Mouse (Mus musculus) forebrain, embryonic 10.5 days (tissue): ENCODE results near the gene 4931428F04Rik. TPM values are rescaled to one million over a fixed set of nuclear protein-coding genes. Genes with fewer than 3 reads are reported as not detected.
A peak's percentile ranks its signal among the peaks of the same experiment; 100 is the strongest.
"Not testable (repeated sequence)": the region's sequence is repeated elsewhere in the genome, so short reads cannot be mapped to it uniquely, and the experiment has no call there.

Source experiments
- DNase-seq: peaks from one replicate; pipeline ENCODE4 v3.0.0-alpha.2; 2017; ENCODE audit warnings: low spot score; ENCODE audit errors: extremely low spot score
- H3K27ac ChIP-seq: fragments of 300-500 bp; sonication (generic); 2 replicates; pipeline ENCODE4 v1.5.1; 2016; ENCODE audit warnings: mild to moderate bottlenecking
- H3K27me3 ChIP-seq: fragments of 300-500 bp; sonication (generic); 2 replicates; pipeline ENCODE4 v1.6.1; 2016; ENCODE audit warnings: mild to moderate bottlenecking; ENCODE audit not compliant: poor library complexity, severe bottlenecking
- H3K36me3 ChIP-seq: fragments of 300-500 bp; sonication (generic); replicated peaks from 2 replicates; pipeline ENCODE4 v1.6.1; 2016; ENCODE audit warnings: mild to moderate bottlenecking, moderate library complexity
- H3K4me1 ChIP-seq: fragments of 300-500 bp; sonication (generic); 2 replicates; pipeline ENCODE4 v1.6.1; 2016
- H3K4me3 ChIP-seq: fragments of 300-500 bp; sonication (generic); 2 replicates; pipeline ENCODE4 v1.5.1; 2016; ENCODE audit warnings: mild to moderate bottlenecking, moderate library complexity
- H3K9me3 ChIP-seq: fragments of 300-500 bp; sonication (generic); 2 replicates; pipeline ENCODE4 v1.6.1; 2016; ENCODE audit warnings: mild to moderate bottlenecking, moderate library complexity
- WGBS: fragments of 180-500 bp; shearing (Covaris S2); methylation state at CpG from one replicate; pipeline ENCODE4 v1.1.7; 2016; 5-methylcytosine and 5-hydroxymethylcytosine counted together
- polyA plus RNA-seq: library from polyadenylated mRNA; unstranded; fragments of >200 nt; fragmentation: Nextera tagmentation; extraction: Ambion mirVana; gene quantifications from 2 replicates; pipeline ENCODE4 v1.2.1, GENCODE M21; 2016

Gene 4931428F04Rik
- polyA plus RNA-seq, 1 experiment from 2014 or later, result 19.8 TPM

DNA sequence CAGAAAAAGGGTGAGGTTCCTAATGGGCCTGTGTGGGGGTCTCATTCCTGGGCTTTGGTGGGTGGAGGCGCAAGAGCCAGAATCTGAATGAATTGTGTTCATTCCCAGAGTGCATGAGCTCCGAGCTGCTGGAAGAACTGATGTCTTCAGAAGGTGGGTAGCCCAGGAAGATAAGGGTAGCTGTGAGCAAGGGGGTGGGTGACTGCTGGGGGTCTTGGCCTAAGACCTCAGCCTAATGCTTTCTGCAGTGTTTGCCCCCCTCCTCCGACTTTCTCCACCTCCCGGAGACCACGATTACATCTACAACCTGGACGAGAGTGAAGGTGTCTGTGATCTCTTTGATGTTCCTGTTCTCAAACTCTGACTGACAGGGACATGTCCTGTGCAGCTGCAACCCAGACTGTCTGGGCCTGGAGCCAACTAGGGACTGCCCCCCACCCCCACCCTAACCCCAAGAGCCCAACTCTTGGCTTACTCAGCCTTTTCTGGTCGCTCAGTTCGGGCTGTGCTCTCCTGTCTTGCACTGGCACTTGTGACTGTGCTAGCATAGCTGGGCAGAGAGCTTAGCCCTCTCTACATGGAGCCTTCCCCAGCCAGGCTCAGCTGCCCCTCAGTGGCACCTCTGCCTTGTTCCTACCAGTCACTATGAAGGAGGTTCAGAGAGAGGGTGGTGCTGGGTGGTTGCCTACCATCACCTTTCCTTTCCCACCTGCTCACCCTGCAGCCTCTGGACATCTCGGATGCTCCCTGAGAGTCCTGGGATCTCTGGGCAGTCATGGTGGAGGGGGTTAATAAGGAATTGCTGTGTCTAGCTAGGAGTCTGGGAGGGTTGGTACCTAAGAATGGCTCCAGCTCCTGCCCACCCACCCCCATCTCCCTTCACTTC is 14.9 kb upstream of the 4931428F04Rik start:
- Histone ChIP-seq H3K4me1 (peaks cover 23% of the 10 kb centered on the region), H3K9me3 (no peaks in the 10 kb centered on the region), H3K27ac (no peak overlapping the region), H3K4me3 (no peak overlapping the region), H3K27me3 (no peaks in the 10 kb centered on the region), H3K36me3 (peaks cover 91% of the 10 kb centered on the region)
- DNase-seq, result no peak
- WGBS, result 84% methylated on average over 9 of the region's 9 CpGs

DNA sequence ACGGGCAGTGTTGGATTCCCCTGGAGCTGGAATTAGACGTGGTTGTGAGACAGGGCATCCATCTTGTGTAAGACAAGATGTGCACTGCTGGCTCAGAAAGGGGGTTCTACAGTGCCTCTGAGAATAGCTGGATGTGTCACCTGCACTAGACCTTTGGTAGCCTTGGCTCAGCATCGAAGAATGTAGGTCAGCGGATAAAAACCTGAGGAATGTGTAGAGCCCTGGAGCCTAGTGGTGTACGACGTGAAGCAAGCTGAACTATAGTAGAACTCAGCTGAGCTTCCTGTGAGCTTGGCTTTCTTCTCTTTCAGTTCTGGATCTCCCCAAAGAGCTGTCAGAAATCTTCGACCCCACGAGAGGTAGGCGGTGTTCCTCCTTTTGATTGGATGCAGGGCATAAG is 14.2 kb upstream of the 4931428F04Rik start:
- H3K9me3 ChIP-seq, result no peaks in the 10 kb centered on the region
- no peaks in the 10 kb centered on the region for H3K27me3 ChIP-seq
- peaks cover 28% of the 10 kb centered on the region for H3K4me1 ChIP-seq
- peaks cover 91% of the 10 kb centered on the region for H3K36me3 ChIP-seq
- DNase-seq, result no peak
- no peak overlapping the region for H3K27ac ChIP-seq
- H3K4me3 ChIP-seq, result no peak overlapping the region
- WGBS, result 93% methylated on average over 9 of the region's 9 CpGs

DNA sequence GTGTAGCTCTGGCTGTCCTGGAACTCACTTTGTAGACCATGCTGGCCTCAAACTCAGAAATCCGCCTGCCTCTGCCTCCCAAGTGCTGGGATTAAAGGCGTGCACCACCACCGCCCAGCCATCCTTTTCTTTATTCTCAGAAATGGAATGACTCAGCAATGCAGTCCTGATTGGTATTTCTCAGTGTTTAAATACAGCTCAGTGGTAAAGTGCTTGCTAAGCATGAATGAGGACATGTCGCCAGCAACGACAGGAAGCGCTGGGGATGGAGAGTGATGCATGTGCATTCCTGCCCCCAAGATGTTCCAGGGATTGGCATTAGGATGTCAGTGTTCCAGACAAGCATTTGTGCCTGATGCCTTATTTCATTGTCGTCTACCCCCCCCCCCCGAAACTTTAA is 13.7 kb upstream of the 4931428F04Rik start:
- Histone ChIP-seq H3K4me1 (peaks cover 33% of the 10 kb centered on the region), H3K27ac (no peak overlapping the region), H3K36me3 (peaks cover 91% of the 10 kb centered on the region), H3K27me3 (no peaks in the 10 kb centered on the region), H3K9me3 (no peaks in the 10 kb centered on the region), H3K4me3 (no peak overlapping the region)
- WGBS, result 88% methylated on average over 8 of the region's 8 CpGs
- no peak for DNase-seq

DNA sequence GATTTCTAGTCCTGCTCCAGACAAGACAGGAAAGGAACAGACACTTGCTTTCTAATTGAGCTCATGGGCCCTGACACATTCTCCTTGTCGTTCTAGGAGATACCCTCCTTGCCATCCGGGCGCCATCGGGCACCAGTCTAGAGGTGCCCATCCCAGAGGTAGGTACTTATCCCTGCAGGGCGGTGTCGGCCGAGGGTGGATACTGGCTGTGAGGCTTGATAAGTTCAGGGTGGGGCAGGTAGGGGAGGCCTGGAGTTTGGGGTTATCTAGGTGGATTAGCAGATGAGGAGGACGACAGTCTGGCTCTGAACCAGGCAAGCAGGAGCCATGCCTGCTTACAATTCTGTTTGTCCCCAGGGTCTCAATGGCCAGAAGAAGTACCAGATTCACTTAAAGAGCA is 10.3 kb upstream of the 4931428F04Rik start:
- H3K9me3 ChIP-seq, result no peaks in the 10 kb centered on the region
- H3K27ac ChIP-seq, result no peak overlapping the region
- no peaks in the 10 kb centered on the region for H3K27me3 ChIP-seq
- H3K4me3 ChIP-seq, result no peak overlapping the region
- peaks cover 67% of the 10 kb centered on the region for H3K36me3 ChIP-seq
- WGBS, result 95% methylated on average over 8 of the region's 8 CpGs
- no peak for DNase-seq
- peaks cover 31% of the 10 kb centered on the region for H3K4me1 ChIP-seq

DNA sequence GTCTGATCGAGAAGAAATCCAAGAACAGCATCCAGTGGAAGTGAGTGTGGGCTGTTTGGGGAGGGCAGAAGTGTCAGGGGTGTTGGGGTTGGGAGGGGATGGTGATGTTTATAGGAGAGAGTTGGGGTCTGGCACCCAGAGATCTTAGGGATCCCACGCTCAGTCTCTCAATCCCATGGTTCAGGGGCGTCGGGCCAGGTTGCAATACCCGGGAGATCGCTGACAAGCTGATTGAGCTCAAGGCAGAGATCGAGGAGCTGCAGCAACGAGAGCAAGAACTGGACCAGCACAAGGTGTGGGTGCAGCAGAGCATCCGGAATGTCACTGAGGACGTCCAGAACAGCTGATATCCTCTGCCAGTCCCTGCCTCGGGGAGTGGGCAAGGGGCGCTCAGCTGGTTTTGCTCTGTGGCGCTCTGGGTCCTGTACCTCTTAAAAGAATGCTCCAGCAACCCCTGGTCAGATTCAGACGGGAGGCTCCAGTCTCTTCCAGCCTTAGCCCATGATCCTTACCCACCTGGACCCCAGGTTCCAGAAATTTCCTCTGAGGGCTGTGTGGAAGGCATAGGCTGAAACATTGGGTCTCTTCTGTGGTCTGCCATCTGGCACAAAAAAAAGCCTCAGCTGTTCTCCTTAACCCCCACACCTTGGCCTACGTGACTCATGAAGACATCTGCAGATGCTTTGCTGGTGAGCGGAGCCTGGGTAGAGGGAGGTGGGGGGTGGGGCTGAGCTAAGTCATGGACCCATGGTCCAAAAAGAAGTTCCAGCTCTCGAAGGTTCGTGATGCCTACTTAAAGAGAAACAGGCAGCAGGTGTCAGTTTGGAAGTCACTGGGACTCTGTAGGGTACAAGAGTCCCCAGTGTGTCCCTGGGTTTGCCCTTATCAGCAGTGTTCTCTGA is 8.9 kb upstream of the 4931428F04Rik start:
- Histone ChIP-seq H3K36me3 (peaks cover 54% of the 10 kb centered on the region), H3K27me3 (peaks cover 3% of the 10 kb centered on the region), H3K27ac (peak overlapping the region; percentile 92), H3K4me3 (peak overlapping the region; percentile 98), H3K4me1 (peaks cover 23% of the 10 kb centered on the region), H3K9me3 (no peaks in the 10 kb centered on the region)
- DNase-seq, result no peak
- WGBS, result 70% methylated on average over 18 of the region's 18 CpGs

DNA sequence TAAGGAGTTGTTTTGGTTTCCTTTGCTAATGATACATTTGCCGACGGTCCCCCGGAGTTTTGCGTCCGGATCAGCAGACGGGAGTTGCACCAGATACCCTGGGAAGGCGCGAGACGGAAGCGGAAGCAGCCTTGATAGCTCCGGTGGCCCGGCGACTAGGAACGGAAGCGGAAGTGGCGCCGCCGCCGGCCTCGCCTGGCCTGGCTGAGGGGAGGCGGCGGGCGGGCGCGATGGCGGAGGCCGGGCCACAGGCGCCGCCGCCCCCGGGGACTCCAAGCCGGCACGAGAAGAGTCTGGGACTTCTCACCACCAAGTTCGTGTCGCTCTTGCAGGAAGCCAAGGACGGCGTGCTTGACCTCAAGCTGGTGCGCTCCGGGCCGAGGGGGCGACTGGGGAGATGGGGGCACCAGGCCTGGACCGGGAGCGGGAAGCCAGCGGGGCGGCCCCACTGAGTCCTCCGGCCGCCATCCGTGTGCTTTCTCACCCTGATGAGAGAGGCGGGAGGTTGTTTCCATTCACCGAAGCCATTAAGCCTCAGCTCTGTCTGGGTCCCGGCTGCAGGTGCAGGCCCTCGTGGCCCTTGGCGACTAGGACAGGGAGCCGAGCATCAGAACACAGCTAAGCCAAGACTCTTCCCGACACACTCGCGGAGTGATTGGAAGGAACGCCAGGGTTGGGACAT is 8.0 kb upstream of the 4931428F04Rik start, which contains the start of gene E2f4:
Gene E2f4 (plus strand): TSS at position 153 of the 682 bp plus-strand sequence.
- under 1% methylated on average over 58 of the region's 58 CpGs for WGBS
- Histone ChIP-seq H3K36me3 (peaks cover 44% of the 10 kb centered on the region), H3K27ac (peak within 1 kb of the TSS; percentile 92), H3K4me3 (peak within 1 kb of the TSS; percentile 98), H3K27me3 (peaks cover 12% of the 10 kb centered on the region), H3K9me3 (no peaks in the 10 kb centered on the region), H3K4me1 (peaks cover 26% of the 10 kb centered on the region)
- peak; percentile 94 for DNase-seq

DNA sequence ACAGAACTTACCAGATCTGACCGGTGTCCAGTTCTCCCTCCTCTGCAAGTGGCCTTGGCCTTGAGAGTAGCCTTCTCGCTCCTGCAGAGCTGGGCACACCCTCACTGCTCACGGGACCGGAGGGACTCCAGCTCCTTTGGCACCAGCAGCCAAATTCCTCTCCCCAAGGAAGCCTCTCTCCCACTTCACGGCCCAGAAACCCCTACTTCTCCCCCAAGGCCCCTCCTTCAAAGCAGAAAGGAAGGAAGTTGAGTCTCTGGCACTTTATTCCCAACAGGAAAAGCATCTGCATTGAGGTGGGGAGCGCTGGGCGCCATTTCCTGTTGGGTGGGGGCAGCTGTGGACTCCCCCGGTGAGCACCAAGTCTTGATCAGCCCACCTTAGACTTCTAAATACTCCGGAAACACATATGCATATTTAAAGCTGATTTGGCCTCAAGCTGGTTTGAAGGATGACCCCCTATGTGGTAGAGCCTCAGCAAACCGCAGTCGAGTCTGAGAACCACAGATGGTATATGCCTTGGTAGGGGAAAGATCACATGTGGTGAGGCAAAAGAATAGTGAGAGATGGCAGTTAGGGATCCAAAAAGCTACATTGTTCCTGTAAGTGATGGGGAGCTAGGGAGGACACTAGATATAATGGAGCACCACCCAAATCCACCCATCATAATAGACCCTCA is 6.4 kb upstream of the 4931428F04Rik start, which contains the start of gene Exoc3l:
Gene Exoc3l (minus strand): TSS at position 207 of the 679 bp plus-strand sequence.
- WGBS, result 78% methylated on average over 11 of the region's 11 CpGs
- no peaks in the 10 kb centered on the region for H3K9me3 ChIP-seq
- H3K36me3 ChIP-seq, result peaks cover 28% of the 10 kb centered on the region
- H3K27ac ChIP-seq, result peak within 1 kb of the TSS; percentile 92; the same call in 1 of the 2 replicates
- H3K4me1 ChIP-seq, result peaks cover 26% of the 10 kb centered on the region
- H3K27me3 ChIP-seq, result peaks cover 17% of the 10 kb centered on the region
- peak within 1 kb of the TSS; percentile 98 for H3K4me3 ChIP-seq
- DNase-seq, result no peak

DNA sequence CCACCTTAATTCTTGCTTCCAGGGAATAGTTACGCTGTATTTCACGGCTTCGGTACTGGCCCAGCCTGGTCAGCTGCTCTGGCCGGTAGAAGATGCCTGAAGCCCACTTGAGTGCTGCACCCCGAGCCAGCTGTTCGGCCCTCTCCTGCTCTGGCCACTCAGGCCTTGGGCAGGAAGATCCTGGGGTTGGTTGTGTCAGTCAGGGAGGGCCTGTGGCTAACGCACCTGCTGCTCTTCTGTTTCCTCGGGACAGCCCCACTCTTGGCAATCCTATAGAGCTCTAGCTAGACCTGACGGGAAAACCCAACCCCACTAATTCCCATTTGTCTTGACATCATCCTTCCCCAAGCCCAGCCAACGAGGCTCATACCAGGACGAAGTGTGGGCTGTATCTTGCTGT is 5.6 kb upstream of the 4931428F04Rik start:
- Histone ChIP-seq H3K27ac (no peak overlapping the region), H3K36me3 (peaks cover 20% of the 10 kb centered on the region), H3K4me3 (peak overlapping the region; percentile 29), H3K4me1 (peaks cover 34% of the 10 kb centered on the region), H3K9me3 (no peaks in the 10 kb centered on the region), H3K27me3 (peaks cover 25% of the 10 kb centered on the region)
- no peak for DNase-seq
- WGBS, result 70% methylated on average over 11 of the region's 11 CpGs

DNA sequence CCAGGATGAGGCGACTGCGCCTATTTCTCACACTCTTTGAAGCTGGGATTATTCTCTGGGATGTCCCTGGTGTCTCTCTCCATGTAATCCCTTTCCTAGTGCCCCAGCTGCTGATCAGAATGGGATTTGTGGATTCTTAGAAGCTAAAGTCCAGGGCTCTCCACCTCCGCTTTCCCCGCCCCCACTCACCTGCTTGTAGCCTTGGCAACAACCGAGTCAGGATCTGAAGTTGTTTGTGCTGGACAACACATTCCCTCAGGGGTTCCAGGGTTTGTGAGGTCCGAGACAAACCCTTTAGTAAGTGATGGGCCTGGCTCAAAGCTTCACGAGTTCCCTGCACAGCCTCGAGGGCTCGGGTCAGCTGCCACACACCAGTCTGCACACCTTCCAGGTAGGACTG is 5.1 kb upstream of the 4931428F04Rik start:
- WGBS, result 68% methylated on average over 9 of the region's 9 CpGs
- H3K27ac ChIP-seq, result no peak overlapping the region
- no peak for DNase-seq
- H3K4me1 ChIP-seq, result peaks cover 39% of the 10 kb centered on the region
- H3K9me3 ChIP-seq, result no peaks in the 10 kb centered on the region
- peak overlapping the region; percentile 29; the same call in 1 of the 2 replicates for H3K4me3 ChIP-seq
- peaks cover 15% of the 10 kb centered on the region for H3K36me3 ChIP-seq
- H3K27me3 ChIP-seq, result peaks cover 30% of the 10 kb centered on the region

DNA sequence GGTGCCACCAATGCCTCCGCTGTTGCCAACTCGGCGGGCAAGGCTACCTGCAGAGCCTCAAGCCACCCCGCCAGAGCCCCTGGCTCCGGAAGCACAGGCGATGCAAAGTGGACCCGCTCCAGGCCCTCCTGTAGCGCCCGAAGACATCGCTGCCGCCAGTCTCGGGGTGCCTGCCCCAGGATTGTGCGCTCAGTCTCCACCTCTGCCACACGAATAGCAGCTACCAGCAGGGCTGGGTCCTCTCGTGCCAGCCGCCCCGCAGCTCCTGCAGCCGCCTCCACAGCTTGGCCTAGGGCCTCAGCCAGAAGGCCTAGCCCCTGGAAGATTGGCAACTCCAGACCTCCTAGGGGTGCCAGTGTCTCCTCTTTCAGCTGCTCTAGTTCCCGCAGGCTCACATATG is 3.7 kb upstream of the 4931428F04Rik start:
- no peak for DNase-seq
- H3K9me3 ChIP-seq, result no peaks in the 10 kb centered on the region
- no peak overlapping the region for H3K4me3 ChIP-seq
- WGBS, result 72% methylated on average over 19 of the region's 19 CpGs
- no peak overlapping the region for H3K27ac ChIP-seq
- H3K27me3 ChIP-seq, result peaks cover 34% of the 10 kb centered on the region
- peaks cover 42% of the 10 kb centered on the region for H3K4me1 ChIP-seq
- peaks cover 2% of the 10 kb centered on the region for H3K36me3 ChIP-seq

DNA sequence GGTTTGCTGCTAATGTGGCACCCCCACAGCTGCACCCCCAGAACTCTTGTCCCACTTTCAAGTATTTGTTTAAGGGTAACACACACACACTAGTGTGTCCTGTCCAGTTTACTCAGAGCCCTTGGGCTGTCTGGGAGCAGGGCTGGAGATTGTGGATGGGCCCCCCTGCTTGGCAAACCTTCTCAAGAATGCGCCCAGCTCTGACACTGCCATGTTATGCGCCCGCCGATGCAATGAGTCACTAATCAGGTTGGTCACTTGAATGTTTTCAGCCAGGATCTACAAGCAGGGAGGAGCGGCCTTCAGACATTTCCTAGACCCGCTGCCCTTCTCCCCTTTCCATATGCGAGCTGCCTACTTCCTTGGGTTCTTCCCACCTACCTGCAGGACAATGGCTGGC is 2.8 kb upstream of the 4931428F04Rik start:
- Histone ChIP-seq H3K4me3 (no peak overlapping the region), H3K27ac (no peak overlapping the region), H3K36me3 (no peaks in the 10 kb centered on the region), H3K9me3 (no peaks in the 10 kb centered on the region), H3K27me3 (peaks cover 34% of the 10 kb centered on the region), H3K4me1 (peaks cover 43% of the 10 kb centered on the region)
- DNase-seq, result no peak
- WGBS, result 89% methylated on average over 7 of the region's 7 CpGs

DNA sequence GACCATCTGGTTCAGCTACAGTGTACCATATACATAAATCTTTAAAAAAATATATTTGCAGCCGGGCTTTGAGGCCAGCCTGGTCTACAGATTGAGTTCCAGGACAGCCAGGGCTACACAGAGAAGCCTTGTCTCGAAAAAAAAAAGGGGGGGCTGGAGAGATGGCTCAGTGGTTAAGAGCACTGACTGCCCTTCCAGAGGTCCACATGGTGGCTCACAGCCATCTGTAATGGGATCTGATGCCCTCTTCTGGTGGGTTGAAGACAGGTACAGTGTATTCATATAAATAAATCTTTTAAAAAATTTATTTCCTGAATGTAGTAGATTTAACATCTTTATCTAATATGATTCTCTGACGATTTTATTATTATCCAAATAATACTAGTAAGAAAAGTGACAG is 2.1 kb upstream of the 4931428F04Rik start:
- H3K27me3 ChIP-seq, result peaks cover 34% of the 10 kb centered on the region
- not testable (repeated sequence) for H3K36me3 ChIP-seq, H3K9me3 ChIP-seq, DNase-seq, H3K4me3 ChIP-seq, H3K27ac ChIP-seq
- peaks cover 37% of the 10 kb centered on the region for H3K4me1 ChIP-seq
- WGBS, result 70% methylated on average over 3 of the region's 3 CpGs
